Mouse (Mus musculus) intestine, postnatal 0 days (tissue): ENCODE results near the gene Ccdc181. TPM values are rescaled to one million over a fixed set of nuclear protein-coding genes. Genes with fewer than 3 reads are reported as not detected.

ENCODE experiments used
- ATAC-seq: fragments of 200-750 bp; cut with Nextera tagmentation; 2 replicates; pipeline ENCODE4 v1.8.0; 2017; ENCODE audit warnings: mild to moderate bottlenecking, moderate TSS enrichment, moderate library complexity
- H3K27ac ChIP-seq: fragments of 300-500 bp; sonication (generic); 2 replicates; pipeline ENCODE4 v1.5.1; 2014; ENCODE audit warnings: mild to moderate bottlenecking, low read depth, low read length, moderate library complexity
- H3K27me3 ChIP-seq: fragments of 300-500 bp; sonication (generic); replicated peaks from 2 replicates; pipeline ENCODE4 v1.6.1; 2014; ENCODE audit warnings: low read length, mixed read lengths; ENCODE audit not compliant: control insufficient read depth, insufficient read depth
- H3K36me3 ChIP-seq: fragments of 300-500 bp; sonication (generic); 2 replicates; pipeline ENCODE4 v1.6.1; 2014; ENCODE audit warnings: mild to moderate bottlenecking, moderate library complexity; ENCODE audit not compliant: control insufficient read depth, insufficient read depth
- H3K4me1 ChIP-seq: fragments of 300-500 bp; sonication (generic); replicated peaks from 2 replicates; pipeline ENCODE4 v1.6.1; 2014; ENCODE audit warnings: antibody characterized with exemption, low read length, mixed read lengths; ENCODE audit not compliant: control insufficient read depth, insufficient read depth
- H3K4me2 ChIP-seq: fragments of 300-500 bp; sonication (generic); replicated peaks from 2 replicates; pipeline ENCODE4 v1.6.1; 2014; ENCODE audit warnings: low read depth, mild to moderate bottlenecking, moderate library complexity
- H3K4me3 ChIP-seq: fragments of 300-500 bp; sonication (generic); 2 replicates; pipeline ENCODE4 v1.5.1; 2014; ENCODE audit warnings: low read depth, low read length
- H3K9ac ChIP-seq: fragments of 300-500 bp; sonication (generic); 2 replicates; pipeline ENCODE4 v1.6.1; 2014; ENCODE audit warnings: mild to moderate bottlenecking, low read depth, low read length
- H3K9me3 ChIP-seq: fragments of 300-500 bp; sonication (generic); 2 replicates; pipeline ENCODE4 v1.6.1; 2016; ENCODE audit warnings: mixed run types; ENCODE audit not compliant: control insufficient read depth
- CTCF ChIP-seq: sonication (generic); IDR thresholded peaks from 2 replicates; pipeline ENCODE4 v1.5.1; 2016; ENCODE audit warnings: low read depth, mild to moderate bottlenecking, control low read depth, antibody characterized with exemption, moderate library complexity
- WGBS: fragments of 180-500 bp; shearing (Covaris S2); extraction: QIAGEN DNeasy Blood & Tissue Kit; methylation state at CpG from one replicate; pipeline ENCODE4 v1.1.7; 2014; 5-methylcytosine and 5-hydroxymethylcytosine counted together
- polyA plus RNA-seq: library from polyadenylated mRNA; unstranded; fragments of >200 nt; fragmentation: Nextera tagmentation; extraction: Ambion mirVana; gene quantifications from 2 replicates; pipeline ENCODE4 v1.2.1, GENCODE M21; 2015

Ccdc181 gene
- polyA plus RNA-seq, 1 experiment from 2014 or later = 5.2 TPM

GRCm38 (mm10) chr1:164273659-164274058 lies 1.7 kb upstream of the Ccdc181 start:
- no peak for TF ChIP-seq CTCF
- WGBS = 79% methylated on average over 6 of the region's 6 CpGs
- no peak for ATAC-seq
- H3K4me2 ChIP-seq = no peak overlapping the region
- no peaks in the 10 kb centered on the region for H3K4me1 ChIP-seq
- H3K27me3 ChIP-seq = no peaks in the 10 kb centered on the region
- H3K9me3 ChIP-seq = no peaks in the 10 kb centered on the region
- no peaks in the 10 kb centered on the region for H3K36me3 ChIP-seq
- H3K27ac ChIP-seq = no peak overlapping the region
- no peak overlapping the region for H3K4me3 ChIP-seq
- no peak overlapping the region for H3K9ac ChIP-seq

- Histone ChIP-seq H3K27me3 (no peaks in the 10 kb centered on the region), H3K9ac (no peak overlapping the region), H3K4me2 (no peak overlapping the region), H3K4me1 (no peaks in the 10 kb centered on the region), H3K36me3 (no peaks in the 10 kb centered on the region), H3K9me3 (no peaks in the 10 kb centered on the region), H3K4me3 (no peak overlapping the region), H3K27ac (no peak overlapping the region)
- 84% methylated on average over 3 of the region's 3 CpGs for WGBS
- ATAC-seq = no peak
- TF ChIP-seq CTCF = no peak
Observed at GRCm38 (mm10) chr1:164276552-164276951, 1.2 kb downstream of the Ccdc181 start.

DNA sequence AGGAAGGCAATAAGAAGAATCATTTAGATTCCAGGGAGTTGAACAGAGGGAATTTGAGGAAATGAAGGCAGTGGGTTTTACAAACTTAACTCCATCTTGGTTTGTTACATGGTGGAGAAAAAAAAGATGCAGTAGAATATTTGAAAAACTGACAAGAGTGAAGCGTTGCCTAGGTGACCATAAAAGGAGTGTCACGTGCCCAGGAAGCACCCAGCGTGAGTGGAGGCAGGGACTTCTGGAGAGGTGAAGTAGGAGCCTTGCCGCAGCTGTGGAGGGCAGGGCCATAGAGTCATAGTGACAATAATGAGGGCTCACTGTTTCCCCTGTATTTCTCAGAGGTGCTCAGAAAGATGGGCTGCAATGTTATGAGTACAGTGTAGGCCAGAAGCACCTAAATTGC lies 3.9 kb downstream of the Ccdc181 start:
- H3K36me3 ChIP-seq = no peaks in the 10 kb centered on the region
- H3K4me3 ChIP-seq = no peak overlapping the region
- H3K9me3 ChIP-seq = no peaks in the 10 kb centered on the region
- WGBS = 70% methylated on average over 4 of the region's 4 CpGs
- TF ChIP-seq CTCF = no peak
- H3K27ac ChIP-seq = no peak overlapping the region
- no peak for ATAC-seq
- H3K4me2 ChIP-seq = no peak overlapping the region
- no peaks in the 10 kb centered on the region for H3K4me1 ChIP-seq
- H3K27me3 ChIP-seq = no peaks in the 10 kb centered on the region
- no peak overlapping the region for H3K9ac ChIP-seq

- Histone ChIP-seq H3K9ac (no peak overlapping the region), H3K27me3 (no peaks in the 10 kb centered on the region), H3K9me3 (no peaks in the 10 kb centered on the region), H3K4me3 (no peak overlapping the region), H3K4me2 (no peak overlapping the region), H3K4me1 (no peaks in the 10 kb centered on the region), H3K27ac (no peak overlapping the region), H3K36me3 (no peaks in the 10 kb centered on the region; the same call in 1 of the 2 replicates)
- no peak for ATAC-seq
- TF ChIP-seq CTCF = no peak
- 98% methylated on average over 3 of the region's 3 CpGs for WGBS
Observed at GRCm38 (mm10) chr1:164284007-164284406, 8.6 kb downstream of the Ccdc181 start.

- no peak for ATAC-seq
- H3K4me1 ChIP-seq = no peaks in the 10 kb centered on the region
- H3K9ac ChIP-seq = no peak overlapping the region
- H3K9me3 ChIP-seq = no peaks in the 10 kb centered on the region
- no peak overlapping the region for H3K4me2 ChIP-seq
- H3K27ac ChIP-seq = no peak overlapping the region
- H3K4me3 ChIP-seq = no peak overlapping the region
- no peaks in the 10 kb centered on the region for H3K27me3 ChIP-seq
- WGBS = 70% methylated on average over 15 of the region's 15 CpGs
- TF ChIP-seq CTCF = no peak
- H3K36me3 ChIP-seq = peaks cover 13% of the 10 kb centered on the region
Observed at GRCm38 (mm10) chr1:164287406-164287805, 12.0 kb downstream of the Ccdc181 start.

DNA sequence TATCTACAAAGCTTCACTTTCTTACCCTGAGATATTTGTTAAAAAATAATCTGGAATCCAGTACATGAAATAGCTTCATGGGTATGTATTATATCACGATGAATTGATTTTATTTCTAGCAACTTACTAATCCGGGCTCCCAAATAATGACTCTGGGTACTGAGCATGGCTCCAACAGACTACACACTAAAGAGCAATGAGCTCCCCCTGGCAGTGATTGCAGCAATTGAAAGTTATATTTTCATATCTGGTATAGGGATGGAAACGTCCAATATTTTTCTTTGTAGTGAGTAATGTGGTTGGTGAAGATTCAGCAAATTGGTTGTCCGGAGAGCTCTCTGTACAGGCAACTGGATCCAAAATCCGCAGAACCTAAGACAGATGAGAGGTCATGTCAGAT lies 16.7 kb downstream of the Ccdc181 start:
- Histone ChIP-seq H3K9me3 (no peaks in the 10 kb centered on the region), H3K27me3 (no peaks in the 10 kb centered on the region), H3K27ac (no peak overlapping the region), H3K4me2 (no peak overlapping the region), H3K4me1 (no peaks in the 10 kb centered on the region), H3K4me3 (no peak overlapping the region), H3K9ac (no peak overlapping the region), H3K36me3 (peaks cover 31% of the 10 kb centered on the region)
- 86% methylated on average over 5 of the region's 5 CpGs for WGBS
- peak; percentile 39 for TF ChIP-seq CTCF
- ATAC-seq = no peak

DNA sequence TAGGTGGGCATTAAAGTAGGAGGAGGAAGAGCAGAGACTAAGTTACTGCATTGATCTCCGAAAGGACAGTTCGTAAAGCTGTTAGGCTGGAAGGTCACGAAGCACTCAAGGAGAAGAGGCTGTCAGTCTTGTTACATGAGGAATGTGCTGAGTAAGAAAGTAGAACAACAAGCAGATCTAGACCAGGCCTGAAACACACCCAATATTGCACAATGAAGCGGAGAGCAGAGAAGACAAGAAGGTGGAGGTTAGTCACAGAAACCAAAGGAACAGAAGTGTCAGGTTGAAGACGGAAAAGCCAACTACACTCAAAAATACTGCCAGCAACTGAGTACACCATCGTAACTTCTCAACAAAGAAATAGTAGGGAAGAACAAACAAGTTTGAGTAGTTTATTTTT lies 18.7 kb downstream of the Ccdc181 start:
- Histone ChIP-seq H3K9ac (no peak overlapping the region), H3K9me3 (no peaks in the 10 kb centered on the region), H3K27ac (peak overlapping the region; percentile 60; the same call in 1 of the 2 replicates), H3K36me3 (peaks cover 46% of the 10 kb centered on the region), H3K4me2 (no peak overlapping the region), H3K27me3 (no peaks in the 10 kb centered on the region), H3K4me1 (no peaks in the 10 kb centered on the region), H3K4me3 (no peak overlapping the region)
- TF ChIP-seq CTCF = no peak
- peak; percentile 81 for ATAC-seq
- 64% methylated on average over 6 of the region's 6 CpGs for WGBS
